Mouse (Mus musculus) ES-CJ7 (cell line): Measurements from ENCODE around the gene Gm37419.

Source experiments
- DNase-seq: peaks from one replicate; pipeline ENCODE4 v3.0.0; 2011; ENCODE audit warnings: low read depth, low spot score

The Gm37419 gene

DNA sequence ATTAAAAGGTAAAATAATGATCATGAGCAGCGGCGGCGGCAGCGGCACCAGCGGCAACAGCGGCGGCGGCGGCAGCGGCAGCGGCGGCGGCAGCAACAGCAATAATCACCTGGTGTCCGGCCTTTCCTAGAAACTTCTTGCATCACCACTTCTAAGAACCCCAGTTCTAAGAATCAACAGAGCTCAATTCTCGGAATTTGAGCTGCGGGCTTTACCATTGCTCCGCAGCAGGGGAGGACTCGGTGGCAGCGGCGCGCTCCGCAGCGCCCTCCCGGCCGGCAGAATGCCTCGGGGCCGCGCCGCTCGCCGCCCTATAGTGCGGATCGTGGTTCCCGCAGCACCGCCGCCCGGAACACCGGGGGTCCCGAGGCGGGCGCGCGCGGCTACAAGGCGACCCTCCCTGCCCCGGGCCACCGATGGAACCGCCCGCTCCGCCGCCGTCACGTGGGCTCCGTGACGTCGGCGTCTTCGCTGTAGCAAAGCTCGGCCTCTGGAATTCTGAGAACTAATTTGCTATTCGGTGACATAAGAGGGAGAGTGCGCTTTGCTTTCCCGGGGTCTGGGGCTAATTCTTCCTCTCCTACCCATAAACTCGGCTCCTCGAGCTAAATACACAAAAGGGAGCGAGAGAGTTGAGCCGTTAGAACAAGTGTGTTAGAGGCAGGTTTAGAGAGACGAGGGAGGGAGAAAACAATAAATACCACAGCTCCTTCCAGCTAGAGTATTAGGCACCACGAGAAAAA lies at the start of gene Gm37419, which contains the start of gene Bcl6:
Gene Gm37419 (plus strand): TSS at position 17 of the 743 bp plus-strand sequence.
Gene Bcl6 (minus strand): TSS at position 387 of the 743 bp plus-strand sequence.
- DNase-seq = peak; percentile 87

DNA sequence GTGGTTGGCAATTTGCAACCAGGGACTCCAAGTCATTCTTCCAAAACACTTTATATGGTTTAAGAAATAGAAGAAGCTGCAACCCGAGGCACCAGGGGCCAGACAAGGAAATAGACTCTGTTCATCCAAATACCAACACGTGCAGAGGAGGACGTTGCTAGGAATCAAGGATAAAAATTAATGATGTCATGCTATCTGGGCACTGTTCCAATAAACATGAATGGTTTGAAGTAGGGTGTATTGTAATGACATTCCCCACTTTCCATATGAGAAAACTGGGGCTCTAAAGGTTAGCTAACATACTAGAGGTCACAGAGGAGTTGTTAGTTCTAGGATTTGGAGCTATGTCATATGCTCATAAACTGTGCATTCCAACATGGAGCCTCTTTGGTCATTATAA lies 43.5 kb upstream of the Gm37419 start:
- DNase-seq = no peak

DNA sequence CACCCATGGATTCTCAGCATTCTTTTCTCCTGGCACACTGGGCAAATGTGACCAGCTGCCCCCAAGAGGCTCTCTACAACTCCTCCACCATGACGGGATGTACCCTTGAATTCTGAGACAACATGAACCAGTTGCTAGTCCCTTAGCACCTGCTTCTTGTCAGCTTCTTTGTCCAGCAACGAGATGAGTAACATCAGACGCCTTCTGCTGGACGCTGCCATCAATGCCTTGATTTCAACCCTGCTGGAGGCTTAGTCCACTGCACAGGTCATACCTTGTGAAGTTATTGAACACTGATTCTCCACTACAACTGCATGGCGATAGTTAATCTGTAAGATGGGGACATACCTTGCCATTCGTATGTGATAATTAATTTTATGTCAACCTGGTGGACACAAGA lies 40.6 kb upstream of the Gm37419 start:
- no peak for DNase-seq

DNA sequence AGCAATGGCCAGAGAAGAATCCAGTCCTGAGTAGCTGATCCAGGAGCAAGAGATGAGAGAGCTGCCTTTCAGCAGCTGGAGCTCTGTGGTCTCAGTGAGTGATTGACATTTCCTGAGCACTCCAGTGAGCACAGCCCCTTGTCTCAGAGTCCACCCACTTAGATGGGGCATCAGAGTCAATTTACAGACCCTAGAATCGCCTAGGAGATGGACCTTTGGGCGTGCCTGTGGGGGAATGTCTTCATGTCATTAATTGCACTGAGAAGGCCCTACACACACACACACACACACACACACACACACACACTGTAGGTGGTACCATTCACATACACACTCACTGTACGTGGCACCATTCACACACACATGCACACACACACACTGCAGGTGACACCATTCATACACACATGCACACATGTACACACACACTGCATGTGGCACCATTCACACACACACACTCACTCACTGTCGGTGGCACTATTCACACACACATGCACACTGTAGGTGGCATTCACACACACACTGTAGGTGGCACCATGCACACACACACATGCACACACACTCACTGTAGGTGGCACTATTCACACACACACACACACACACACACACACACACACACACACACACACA lies 36.1 kb upstream of the Gm37419 start:
- peak; percentile 41 for DNase-seq

- DNase-seq = peak; percentile 63
Observed at GRCm38 (mm10) chr16:23953189-23953958, 34.9 kb upstream of the Gm37419 start.

DNA sequence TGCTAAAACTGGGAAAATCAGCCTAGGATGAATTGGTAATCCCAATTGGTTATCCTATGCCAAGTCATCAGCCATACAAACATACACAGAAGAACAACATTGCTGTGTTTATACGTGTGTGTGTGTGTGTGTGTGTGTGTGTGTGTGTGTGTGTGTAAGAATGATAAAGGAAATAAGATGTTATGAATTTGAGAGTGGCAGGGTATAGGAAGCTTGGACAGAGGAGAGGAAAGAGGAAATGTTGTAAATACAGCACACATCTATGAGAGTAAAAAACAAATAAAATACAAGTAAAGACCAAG lies 34.4 kb upstream of the Gm37419 start:
- no peak for DNase-seq

DNA sequence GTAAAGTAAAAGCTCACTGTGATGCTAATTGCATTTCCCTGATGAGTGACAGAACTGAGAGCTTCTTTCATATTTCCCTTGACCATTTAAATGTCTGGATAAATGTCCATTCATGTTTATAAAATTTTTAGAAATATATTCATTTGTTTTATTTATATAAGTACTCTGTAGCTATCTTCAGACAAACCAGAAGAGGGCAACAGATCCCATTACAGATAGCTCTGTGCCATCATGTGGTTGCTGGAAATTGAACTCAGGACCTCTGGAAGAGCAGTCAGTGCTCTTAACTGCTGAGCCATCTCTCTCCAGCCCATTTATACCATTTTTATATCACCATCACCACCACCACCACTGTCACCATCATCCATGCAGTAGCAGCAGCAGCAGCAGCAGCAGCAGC lies 29.3 kb upstream of the Gm37419 start:
- DNase-seq = no peak

GRCm38 (mm10) chr16:23962401-23962800 lies 25.9 kb upstream of the Gm37419 start:
- DNase-seq = peak; percentile 57

DNA sequence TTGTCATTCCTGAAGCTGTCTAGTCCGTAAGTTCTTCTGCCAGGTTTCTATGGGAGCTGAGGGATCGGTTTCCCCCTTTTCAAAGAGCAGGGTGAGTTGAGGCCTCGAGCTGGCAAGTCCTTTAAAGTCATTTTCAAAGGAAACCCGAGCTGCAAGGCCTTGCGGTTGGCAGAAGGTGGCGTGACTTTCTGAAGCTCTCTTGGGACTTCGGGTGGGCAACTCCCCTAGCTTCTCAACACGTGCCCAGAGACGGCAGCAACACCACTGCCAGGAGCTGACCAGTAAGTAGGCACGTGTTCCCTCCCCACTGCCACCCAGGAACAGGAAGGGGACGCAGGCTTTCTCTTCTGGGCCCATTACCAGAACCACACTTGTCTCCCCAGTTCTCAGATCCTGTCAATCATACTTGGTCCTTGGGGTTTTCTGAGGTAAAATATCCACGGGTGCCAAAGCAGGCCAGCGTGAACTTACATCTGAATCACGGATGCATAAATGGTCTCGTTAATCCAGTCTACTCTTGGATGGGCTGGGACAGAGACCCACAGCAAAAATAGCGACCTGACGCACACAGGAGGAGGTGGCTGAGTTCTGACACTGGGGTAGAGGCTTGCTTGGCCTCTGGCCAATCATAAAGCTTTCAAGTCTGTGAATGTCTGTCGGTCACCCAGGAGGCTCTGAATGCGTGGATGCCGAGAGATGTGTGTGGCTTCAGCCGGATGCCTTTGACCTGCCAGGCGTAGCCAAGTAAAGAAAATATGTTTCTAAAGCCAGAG lies 24.2 kb upstream of the Gm37419 start:
- no peak for DNase-seq

DNA sequence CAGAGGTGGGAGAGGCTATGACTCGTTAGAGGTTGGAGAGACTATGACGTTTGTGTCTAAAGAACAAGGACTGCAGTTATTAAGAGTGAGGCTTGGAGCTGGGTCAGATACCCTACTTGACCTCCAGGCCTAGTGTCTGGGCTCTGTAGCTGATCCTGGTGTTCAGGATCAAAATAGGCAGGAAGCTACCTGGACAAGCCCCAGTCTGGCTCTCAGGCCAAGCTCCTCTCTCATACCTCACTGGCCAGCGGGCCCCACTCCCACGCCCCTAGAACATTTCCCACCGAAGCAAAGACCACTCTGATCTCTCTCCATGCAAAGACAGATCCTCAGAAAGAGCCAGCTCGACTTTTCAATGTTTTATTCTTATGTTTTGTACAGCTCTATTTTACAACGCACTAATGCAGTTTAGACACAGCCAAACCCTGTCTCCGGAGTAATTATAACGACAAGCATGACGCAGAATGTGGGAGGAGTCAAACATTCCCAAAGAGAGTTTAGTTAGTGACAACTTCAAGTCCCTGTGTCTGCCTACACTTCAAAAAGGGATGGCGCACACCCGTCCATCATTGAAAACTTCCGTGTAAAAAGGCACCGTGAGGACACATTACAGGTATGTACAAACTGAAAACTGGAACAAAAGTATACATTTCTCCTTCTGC lies 23.4 kb upstream of the Gm37419 start:
- DNase-seq = no peak

DNA sequence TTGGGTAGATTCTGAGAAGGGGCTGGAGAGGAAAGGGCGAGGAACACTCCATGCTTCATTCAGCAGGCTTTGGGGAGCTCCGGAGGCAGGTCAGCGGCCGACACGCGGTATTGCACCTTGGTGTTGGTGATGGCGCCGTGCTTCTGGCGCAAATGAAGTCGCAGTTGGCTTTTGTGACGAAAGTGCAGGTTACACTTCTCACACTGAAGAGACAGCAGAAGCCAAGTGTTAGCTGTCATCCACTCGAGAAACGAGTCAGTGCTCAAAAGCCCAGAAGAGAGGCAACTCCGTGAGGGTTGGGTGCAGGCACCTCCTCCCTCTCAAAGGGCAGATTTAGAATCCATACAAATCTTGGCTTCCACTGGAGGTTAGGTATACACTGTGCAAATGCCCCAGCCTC lies 22.2 kb upstream of the Gm37419 start:
- DNase-seq = no peak

GRCm38 (mm10) chr16:23967301-23967700 lies 21.0 kb upstream of the Gm37419 start:
- DNase-seq = peak; percentile 60

DNA sequence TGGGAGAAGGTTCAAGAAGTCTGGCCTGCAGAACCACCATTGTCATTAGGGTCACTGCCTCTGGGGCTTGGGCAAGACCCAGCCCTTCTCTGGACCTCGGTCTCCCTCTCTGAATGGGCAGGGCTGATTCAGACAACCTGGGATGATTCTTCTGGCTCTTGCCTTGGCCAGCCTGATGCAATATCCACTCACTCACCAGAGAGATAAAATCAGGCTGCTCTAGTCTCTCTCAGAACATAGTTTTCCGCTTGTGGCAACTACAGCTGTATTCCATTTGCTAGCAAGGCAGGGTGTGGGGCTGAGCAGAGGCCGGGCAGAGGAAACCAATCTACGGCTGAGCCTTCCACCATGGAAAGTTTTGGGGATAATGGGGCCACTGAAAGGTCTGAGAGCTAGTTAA lies 19.4 kb upstream of the Gm37419 start:
- DNase-seq = no peak

GRCm38 (mm10) chr16:23969919-23970318 lies 18.4 kb upstream of the Gm37419 start:
- no peak for DNase-seq

DNA sequence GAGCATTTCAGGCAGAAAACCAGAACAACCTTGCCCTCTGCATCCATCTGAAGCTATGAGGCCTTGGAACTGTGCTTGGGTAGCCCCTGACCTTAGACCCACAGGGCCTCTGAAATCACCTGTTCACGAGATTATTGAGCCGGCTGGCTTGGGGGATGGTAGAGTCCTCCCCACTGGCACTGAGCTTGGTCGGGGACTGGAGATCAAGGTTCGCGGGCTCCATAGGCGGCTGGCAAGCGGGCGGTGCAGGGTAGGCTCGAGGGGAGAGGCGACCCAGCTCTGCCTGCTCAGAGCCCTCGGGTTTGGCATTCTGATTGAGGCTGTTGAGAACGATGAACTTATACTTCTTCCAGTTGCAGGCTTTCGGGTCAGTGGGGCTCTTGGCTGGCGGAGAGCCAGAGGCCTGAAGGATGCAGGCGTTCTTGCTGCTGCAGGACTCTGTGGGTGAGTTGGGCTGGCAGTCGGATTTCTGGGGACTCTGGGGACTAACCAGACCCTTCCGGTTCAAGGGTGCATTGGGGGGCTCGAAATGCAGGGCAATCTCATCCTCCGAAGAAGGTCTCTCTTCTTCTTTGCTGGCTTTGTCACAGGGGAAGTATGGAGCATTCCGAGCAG lies 16.0 kb upstream of the Gm37419 start:
- DNase-seq = no peak

GRCm38 (mm10) chr16:23972901-23973300 lies 15.4 kb upstream of the Gm37419 start:
- DNase-seq = no peak

GRCm38 (mm10) chr16:23973635-23974367 lies 14.5 kb upstream of the Gm37419 start:
- DNase-seq = no peak

DNA sequence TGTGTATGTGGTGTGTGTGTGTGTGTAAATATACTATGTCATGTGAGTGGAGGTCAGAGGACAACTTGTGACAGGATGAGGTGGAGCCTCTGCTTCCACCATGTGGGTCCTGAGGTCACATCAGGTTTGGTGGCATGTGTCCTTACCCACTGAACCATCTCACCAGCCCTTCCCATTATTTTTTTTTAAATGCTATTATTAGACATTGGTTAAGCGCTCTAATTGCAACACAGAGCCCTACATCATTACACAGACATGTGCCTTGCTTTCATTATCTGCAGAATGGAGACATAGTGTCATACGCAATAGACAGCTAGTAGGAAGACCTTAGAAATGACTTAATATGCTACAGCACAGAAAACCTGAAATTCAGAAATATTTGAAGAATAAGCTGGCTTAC lies 12.1 kb upstream of the Gm37419 start:
- DNase-seq = no peak

DNA sequence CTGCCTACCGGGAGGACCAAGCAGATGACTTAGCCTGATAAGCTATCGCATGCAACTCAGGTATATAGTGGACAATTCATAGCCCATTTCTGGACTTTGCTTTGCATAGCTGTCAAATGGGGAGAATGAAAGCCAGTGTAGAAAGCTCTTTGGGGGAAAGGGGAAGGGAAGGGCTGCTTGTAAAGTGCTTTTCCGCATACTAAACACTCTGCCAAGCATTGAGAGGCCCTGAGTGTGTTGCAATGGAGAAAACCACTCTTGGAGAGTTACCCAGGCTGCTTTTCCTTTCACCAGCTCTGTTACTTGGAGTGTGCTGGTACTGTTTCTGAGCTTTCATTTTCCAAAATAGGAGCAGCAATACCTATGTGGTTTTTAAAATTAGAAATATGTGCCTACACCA lies 10.6 kb upstream of the Gm37419 start:
- DNase-seq = no peak

DNA sequence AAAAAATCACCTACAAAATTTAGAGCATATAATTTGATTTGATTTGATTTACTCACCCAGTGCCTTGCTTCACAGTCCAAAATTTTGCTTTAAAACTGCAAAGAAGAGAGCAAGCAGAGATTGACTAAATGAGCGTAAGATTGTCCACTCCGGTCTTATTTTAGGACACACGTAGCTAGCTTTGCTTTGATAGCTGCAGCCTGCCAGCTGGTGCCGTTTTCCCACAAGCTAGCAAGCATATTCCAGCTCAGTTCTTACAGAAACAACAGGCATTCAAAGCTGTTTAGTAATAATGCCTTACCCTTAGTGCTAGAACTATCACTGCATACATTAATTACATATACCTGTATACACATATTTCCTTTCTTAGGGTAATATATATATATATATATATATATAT lies 9.8 kb upstream of the Gm37419 start:
- DNase-seq = no peak
